Mouse (Mus musculus) C2C12 (cell line): ENCODE measurements around the gene Zfhx3. TPM values are rescaled to one million over a fixed set of nuclear protein-coding genes. Genes with fewer than 3 reads are reported as not detected.

Source experiments
- H3K27me3 ChIP-seq: one replicate; pipeline ENCODE4 v1.6.1; 2011; ENCODE audit not compliant: control insufficient read depth, insufficient read depth, insufficient read length
- H3K36me3 ChIP-seq: one replicate; pipeline ENCODE4 v1.6.1; 2011; ENCODE audit not compliant: control insufficient read depth, insufficient read depth
- H3K4me3 ChIP-seq: one replicate; pipeline ENCODE4 v1.5.1; 2011; ENCODE audit warnings: mild to moderate bottlenecking, control low read depth; ENCODE audit not compliant: poor library complexity, insufficient read depth, severe bottlenecking
- H3K79me2 ChIP-seq: one replicate; pipeline ENCODE4 v1.6.1; 2011; ENCODE audit not compliant: control insufficient read depth, insufficient read depth
- H3K79me3 ChIP-seq: one replicate; pipeline ENCODE4 v1.6.1; 2011; ENCODE audit warnings: low read depth, control low read depth
- H3ac ChIP-seq: one replicate; pipeline ENCODE3; 2011; ENCODE audit warnings: low read depth; ENCODE audit not compliant: control insufficient read depth, insufficient read length
- CEBPB ChIP-seq: IDR thresholded peaks from one replicate; pipeline ENCODE4 v1.6.1; 2011; ENCODE audit warnings: low read depth, mild to moderate bottlenecking, control low read depth, moderate library complexity
- CTCF ChIP-seq: IDR thresholded peaks from one replicate; pipeline ENCODE4 v1.5.1; 2011; ENCODE audit not compliant: control insufficient read depth, insufficient read depth, insufficient read length
- FOSL1 ChIP-seq: IDR thresholded peaks from one replicate; pipeline ENCODE4 v1.8.0; 2011; ENCODE audit warnings: mild to moderate bottlenecking, low read length; ENCODE audit not compliant: poor library complexity, insufficient read depth, severe bottlenecking
- MAX ChIP-seq: IDR thresholded peaks from one replicate; pipeline ENCODE4 v1.6.1; 2011; ENCODE audit warnings: mild to moderate bottlenecking, control low read depth
- MYOD1 ChIP-seq: IDR thresholded peaks from one replicate; pipeline ENCODE4 v1.6.1; 2011; ENCODE audit warnings: low read depth; ENCODE audit not compliant: control insufficient read depth, insufficient read length
- MYOG ChIP-seq: IDR thresholded peaks from one replicate; pipeline ENCODE4 v1.6.1; 2011; ENCODE audit not compliant: control insufficient read depth, insufficient read length; ENCODE audit errors: extremely low read depth
- USF1 ChIP-seq: IDR thresholded peaks from one replicate; pipeline ENCODE4 v1.6.1; 2011; ENCODE audit warnings: low read depth, mild to moderate bottlenecking, control low read depth, moderate library complexity
- polyA plus RNA-seq: library from polyadenylated mRNA; unstranded; fragments of >200 nt; fragmentation: generic; extraction: Trizol; gene quantifications from one replicate; pipeline ENCODE4 v1.2.1, GENCODE M21; 2012; ENCODE audit warnings: missing spikeins

The Zfhx3 gene
- polyA plus RNA-seq, 1 experiment: 4.3 TPM

- Histone ChIP-seq H3K79me3 (peaks cover 57% of the 10 kb centered on the region), H3ac (no peak overlapping the region), H3K4me3 (no peak overlapping the region), H3K79me2 (peaks cover 99% of the 10 kb centered on the region), H3K36me3 (peaks cover 2% of the 10 kb centered on the region), H3K27me3 (no peaks in the 10 kb centered on the region)
- TF ChIP-seq CEBPB (no peak), CTCF (no peak), MAX (no peak), MYOG (no peak), USF1 (no peak)
Measured at GRCm38 (mm10) chr8:108781192-108781591, 838.7 kb downstream of the Zfhx3 start.

- Histone ChIP-seq H3K36me3 (peaks cover 3% of the 10 kb centered on the region), H3K4me3 (no peak overlapping the region)
- no peak for TF ChIP-seq CTCF
- TF ChIP-seq USF1: no peak
- TF ChIP-seq FOSL1: no peak
- no peak for TF ChIP-seq MYOG
- no peak for TF ChIP-seq MYOD1
- TF ChIP-seq CEBPB: no peak
- TF ChIP-seq MAX: no peak
Measured at GRCm38 (mm10) chr8:108783155-108783554, 840.7 kb downstream of the Zfhx3 start.

GRCm38 (mm10) chr8:108788156-108788761 is 845.8 kb downstream of the Zfhx3 start:
- no peak overlapping the region for H3K4me3 ChIP-seq
- no peak for TF ChIP-seq USF1
- TF ChIP-seq MYOG: no peak
- TF ChIP-seq CTCF: no peak
- TF ChIP-seq CEBPB: no peak
- TF ChIP-seq FOSL1: no peak
- TF ChIP-seq MAX: no peak
- TF ChIP-seq MYOD1: no peak
- H3K36me3 ChIP-seq: peaks cover 15% of the 10 kb centered on the region
- peaks cover 79% of the 10 kb centered on the region for H3K79me2 ChIP-seq
- H3K79me3 ChIP-seq: peaks cover 37% of the 10 kb centered on the region
- H3K27me3 ChIP-seq: no peaks in the 10 kb centered on the region
- no peak overlapping the region for H3ac ChIP-seq

More at GRCm38 (mm10) chr8:108783155-108783554, 840.7 kb downstream of the Zfhx3 start:
- Histone ChIP-seq H3K79me2 (peaks cover 99% of the 10 kb centered on the region), H3K79me3 (peaks cover 55% of the 10 kb centered on the region), H3K27me3 (no peaks in the 10 kb centered on the region), H3ac (no peak overlapping the region)

GRCm38 (mm10) chr8:108788762-108789157 is 846.3 kb downstream of the Zfhx3 start:
- H3K36me3 ChIP-seq: peaks cover 20% of the 10 kb centered on the region
- H3K4me3 ChIP-seq: no peak overlapping the region
- no peak overlapping the region for H3ac ChIP-seq
- peaks cover 74% of the 10 kb centered on the region for H3K79me2 ChIP-seq
- peaks cover 35% of the 10 kb centered on the region for H3K79me3 ChIP-seq
- no peaks in the 10 kb centered on the region for H3K27me3 ChIP-seq
- no peak for TF ChIP-seq MYOG
- no peak for TF ChIP-seq MYOD1

GRCm38 (mm10) chr8:108790559-108791293 is 848.3 kb downstream of the Zfhx3 start:
- Histone ChIP-seq H3K4me3 (no peak overlapping the region), H3K27me3 (no peaks in the 10 kb centered on the region), H3ac (no peak overlapping the region), H3K36me3 (peaks cover 37% of the 10 kb centered on the region), H3K79me3 (peaks cover 26% of the 10 kb centered on the region), H3K79me2 (peaks cover 61% of the 10 kb centered on the region)
- TF ChIP-seq USF1 (no peak), MYOG (no peak), CEBPB (no peak), CTCF (no peak), MAX (no peak), FOSL1 (no peak), MYOD1 (no peak)
